Mouse (Mus musculus): ENCODE results near the gene Abhd4. TPM values are rescaled to one million over a fixed set of nuclear protein-coding genes. Genes with fewer than 3 reads are reported as not detected.
A peak's percentile ranks its signal among the peaks of the same experiment; 100 is the strongest.

Gene Abhd4
- polyA plus RNA-seq, 1 experiment from 2014 or later, result 42.1 TPM

DNA sequence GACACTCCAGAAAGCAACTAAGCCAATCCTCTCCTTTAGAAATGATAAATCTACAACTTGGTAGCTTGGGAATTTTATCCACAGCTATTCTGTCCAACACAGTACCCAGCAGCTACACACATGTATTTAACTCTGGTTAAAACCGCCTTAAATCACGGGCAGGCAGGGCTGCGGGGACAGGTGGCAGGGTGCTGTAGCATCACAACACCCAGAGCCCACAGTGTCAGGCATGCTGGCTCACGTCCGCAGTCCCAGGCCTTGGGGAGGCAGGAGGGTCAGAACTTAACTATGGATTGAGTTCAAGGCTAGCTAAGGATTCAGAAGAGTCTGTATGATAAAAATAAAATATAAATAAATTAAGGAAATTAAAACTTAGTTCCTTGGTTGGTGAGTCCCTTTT lies 17.1 kb upstream of the Abhd4 start:
- Histone ChIP-seq H3K27ac (ENCODE audit: low read depth) (no peak overlapping the region), H3K4me1 (ENCODE audit: insufficient read depth) (peaks cover 11% of the 10 kb centered on the region; the same call in 1 of the 2 replicates), H3K4me2 (no peak overlapping the region), H3K27me3 (ENCODE audit: insufficient read depth, low read length) (no peaks in the 10 kb centered on the region), H3K9ac (no peak overlapping the region), H3K9me3 (ENCODE audit: low read depth, low read length) (no peaks in the 10 kb centered on the region), H3K36me3 (ENCODE audit: insufficient read depth) (peaks cover 52% of the 10 kb centered on the region), H3K4me3 (ENCODE audit: low read depth, low read length) (no peak overlapping the region)
- DNase-seq, result no peak
- no peak for ATAC-seq (ENCODE audit: insufficient read depth)
- WGBS, result 87% methylated on average over 5 of the region's 5 CpGs
- no peak for TF ChIP-seq CTCF (IDR thresholded peaks at IDR 0.05; ENCODE audit: low read depth)

DNA sequence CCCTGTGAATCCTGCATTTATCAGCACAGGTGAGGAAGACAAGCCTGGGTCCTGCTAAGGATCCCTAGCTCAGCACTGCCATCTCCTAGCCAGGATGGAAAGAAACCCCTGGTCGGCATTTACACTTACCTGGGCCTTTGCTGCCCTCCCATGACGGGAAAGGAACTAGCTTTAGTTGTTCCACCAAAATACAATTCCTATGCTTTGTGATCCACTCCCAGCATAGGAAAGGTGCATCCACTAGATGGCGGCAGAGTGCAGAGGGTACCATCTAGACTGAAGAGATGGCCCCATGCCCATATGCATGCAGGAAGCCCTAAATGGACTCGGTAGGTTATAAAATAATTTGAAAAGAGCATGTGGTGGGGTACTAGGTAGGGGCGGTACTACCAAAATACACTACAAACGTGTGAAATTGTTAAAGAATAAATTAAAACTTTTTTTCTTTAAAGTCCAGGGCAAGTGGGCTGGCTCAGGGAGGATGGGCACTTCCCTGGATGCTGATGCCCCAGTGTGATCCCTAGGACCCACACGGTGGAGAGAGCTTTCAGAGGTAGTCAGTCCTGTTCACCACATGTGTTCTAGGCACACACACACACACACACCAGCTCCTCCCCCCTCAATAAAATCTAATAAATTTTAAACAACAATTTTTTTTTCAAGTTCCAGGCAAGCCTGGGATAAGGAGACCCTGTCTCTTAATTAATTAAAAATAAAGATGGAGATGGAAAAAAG lies 14.8 kb upstream of the Abhd4 start:
- DNase-seq (peak; percentile 93), ATAC-seq (ENCODE audit: insufficient read depth) (peak; percentile 59)
- no peak overlapping the region for H3K27ac ChIP-seq (ENCODE audit: low read depth)
- WGBS, result 15% methylated on average over 7 of the region's 7 CpGs
- H3K4me1 ChIP-seq (ENCODE audit: insufficient read depth), result peaks cover 2% of the 10 kb centered on the region; the same call in 1 of the 2 replicates
- H3K27me3 ChIP-seq (ENCODE audit: insufficient read depth, low read length), result no peaks in the 10 kb centered on the region
- no peaks in the 10 kb centered on the region for H3K9me3 ChIP-seq (ENCODE audit: low read depth, low read length)
- no peak overlapping the region for H3K9ac ChIP-seq
- no peak overlapping the region for H3K4me3 ChIP-seq (ENCODE audit: low read depth, low read length)
- peak; percentile 93 for TF ChIP-seq CTCF (IDR thresholded peaks at IDR 0.05; ENCODE audit: low read depth)
- H3K36me3 ChIP-seq (ENCODE audit: insufficient read depth), result peaks cover 59% of the 10 kb centered on the region
- H3K4me2 ChIP-seq, result no peak overlapping the region

DNA sequence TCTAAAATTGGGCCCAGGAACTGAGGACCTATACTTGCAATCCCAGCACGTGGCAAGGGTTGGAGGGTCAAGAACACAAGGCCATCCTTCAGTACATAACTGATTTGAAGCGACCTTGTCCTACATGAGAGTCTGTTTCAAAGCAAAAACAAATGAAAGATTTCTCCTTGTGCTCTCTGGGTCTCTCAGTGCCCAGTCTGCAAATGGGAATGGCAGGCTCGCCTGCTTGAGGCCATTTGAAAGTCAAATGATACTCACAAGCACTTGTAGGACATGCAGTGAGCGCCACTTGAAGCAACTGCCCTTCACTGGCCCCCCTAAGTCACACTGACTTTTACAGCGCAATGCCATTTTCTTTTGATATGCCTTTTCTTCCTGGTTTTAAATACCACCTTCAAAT lies 13.4 kb upstream of the Abhd4 start:
- Histone ChIP-seq H3K36me3 (ENCODE audit: insufficient read depth) (peaks cover 49% of the 10 kb centered on the region), H3K9me3 (ENCODE audit: low read depth, low read length) (no peaks in the 10 kb centered on the region), H3K4me1 (ENCODE audit: insufficient read depth) (no peaks in the 10 kb centered on the region), H3K4me2 (no peak overlapping the region), H3K27me3 (ENCODE audit: insufficient read depth, low read length) (no peaks in the 10 kb centered on the region), H3K27ac (ENCODE audit: low read depth) (no peak overlapping the region), H3K9ac (no peak overlapping the region), H3K4me3 (ENCODE audit: low read depth, low read length) (no peak overlapping the region)
- ATAC-seq (ENCODE audit: insufficient read depth) (no peak), DNase-seq (no peak)
- 82% methylated on average over 5 of the region's 5 CpGs for WGBS
- no peak for TF ChIP-seq CTCF (IDR thresholded peaks at IDR 0.05; ENCODE audit: low read depth)

DNA sequence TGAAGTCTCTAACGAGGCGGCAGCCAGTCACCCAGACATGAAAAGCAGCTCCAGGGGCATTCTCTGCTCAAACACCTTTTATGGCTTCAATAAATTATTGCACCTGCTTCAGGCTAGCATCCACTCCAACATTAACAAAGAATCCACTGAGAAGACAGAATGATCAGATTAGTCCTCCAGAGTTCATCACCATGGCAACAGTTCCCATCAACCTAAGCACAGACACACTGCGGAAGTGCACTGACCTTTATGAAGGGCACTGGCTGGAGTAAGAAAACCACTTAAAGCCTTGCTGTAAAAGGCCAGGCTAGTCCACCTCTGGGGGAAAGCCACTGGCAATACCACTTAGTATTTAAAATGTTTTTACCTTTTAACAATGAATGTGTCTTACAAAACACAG lies 9.8 kb upstream of the Abhd4 start:
- DNase-seq (no peak), ATAC-seq (ENCODE audit: insufficient read depth) (no peak)
- Histone ChIP-seq H3K36me3 (ENCODE audit: insufficient read depth) (peaks cover 45% of the 10 kb centered on the region), H3K27me3 (ENCODE audit: insufficient read depth, low read length) (no peaks in the 10 kb centered on the region), H3K9ac (no peak overlapping the region), H3K4me1 (ENCODE audit: insufficient read depth) (peaks cover 5% of the 10 kb centered on the region; the same call in 1 of the 2 replicates), H3K4me2 (no peak overlapping the region), H3K9me3 (ENCODE audit: low read depth, low read length) (no peaks in the 10 kb centered on the region), H3K27ac (ENCODE audit: low read depth) (no peak overlapping the region), H3K4me3 (ENCODE audit: low read depth, low read length) (no peak overlapping the region)
- TF ChIP-seq CTCF (IDR thresholded peaks at IDR 0.05; ENCODE audit: low read depth), result no peak
- WGBS, result 61% methylated on average over 3 of the region's 3 CpGs

DNA sequence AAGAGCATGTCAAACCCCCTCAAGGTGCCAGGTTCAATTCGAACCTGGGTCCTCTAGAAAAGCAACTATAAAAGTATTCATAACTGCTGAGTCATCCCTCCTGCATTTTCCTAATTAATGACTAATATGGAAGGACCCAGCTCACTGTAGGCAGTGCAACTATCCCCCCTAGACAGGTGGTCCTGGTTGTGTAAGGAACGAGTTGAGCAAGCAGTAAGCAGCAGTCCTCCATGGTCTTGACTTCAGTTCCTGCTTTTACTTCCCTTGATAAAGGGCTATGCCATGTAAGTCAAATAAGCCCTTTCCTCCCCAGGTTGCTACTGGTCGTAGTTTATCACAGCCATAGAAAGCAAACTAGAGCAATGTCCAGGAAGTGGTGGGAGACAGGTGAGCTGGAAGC lies 7.8 kb upstream of the Abhd4 start:
- H3K4me3 ChIP-seq (ENCODE audit: low read depth, low read length), result no peak overlapping the region
- 88% methylated on average over 3 of the region's 3 CpGs for WGBS
- no peak for DNase-seq
- no peak overlapping the region for H3K9ac ChIP-seq
- H3K27ac ChIP-seq (ENCODE audit: low read depth), result no peak overlapping the region
- peaks cover 12% of the 10 kb centered on the region; the same call in 1 of the 2 replicates for H3K4me1 ChIP-seq (ENCODE audit: insufficient read depth)
- ATAC-seq (ENCODE audit: insufficient read depth), result no peak
- no peak for TF ChIP-seq CTCF (IDR thresholded peaks at IDR 0.05; ENCODE audit: low read depth)
- peaks cover 32% of the 10 kb centered on the region for H3K36me3 ChIP-seq (ENCODE audit: insufficient read depth)
- H3K9me3 ChIP-seq (ENCODE audit: low read depth, low read length), result no peaks in the 10 kb centered on the region
- no peak overlapping the region for H3K4me2 ChIP-seq
- no peaks in the 10 kb centered on the region for H3K27me3 ChIP-seq (ENCODE audit: insufficient read depth, low read length)

DNA sequence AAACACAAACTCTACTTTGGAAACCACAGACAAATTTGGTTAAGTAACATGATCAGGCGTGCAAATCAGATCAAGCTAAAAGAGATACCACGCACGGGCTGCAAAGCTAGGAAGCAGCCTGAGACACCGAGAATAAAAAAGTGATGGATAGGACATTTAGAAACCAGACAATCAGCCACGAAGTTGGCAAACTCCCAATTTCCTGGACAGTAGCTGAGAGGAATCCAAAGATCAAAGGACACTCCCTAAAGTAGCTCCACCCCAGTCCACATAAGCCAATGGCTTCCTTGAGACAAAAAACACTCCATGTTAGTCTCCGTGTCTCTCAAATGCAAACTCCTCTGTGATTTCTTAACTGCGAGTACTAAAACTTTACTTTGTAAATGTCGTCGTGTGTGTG lies 4.7 kb upstream of the Abhd4 start:
- Histone ChIP-seq H3K27me3 (ENCODE audit: insufficient read depth, low read length) (no peaks in the 10 kb centered on the region), H3K9me3 (ENCODE audit: low read depth, low read length) (no peaks in the 10 kb centered on the region), H3K9ac (0 out of 2 replicates have a peak overlapping the region, but pooled peaks have one; percentile 9), H3K27ac (ENCODE audit: low read depth) (no peak overlapping the region), H3K36me3 (ENCODE audit: insufficient read depth) (peaks cover 17% of the 10 kb centered on the region; the same call in 1 of the 2 replicates), H3K4me1 (ENCODE audit: insufficient read depth) (peaks cover 20% of the 10 kb centered on the region), H3K4me3 (ENCODE audit: low read depth, low read length) (0 out of 2 replicates have a peak overlapping the region, but pooled peaks have one; percentile 2), H3K4me2 (peak overlapping the region; percentile 25; the same call in 1 of the 2 replicates)
- TF ChIP-seq CTCF (IDR thresholded peaks at IDR 0.05; ENCODE audit: low read depth), result no peak
- DNase-seq (peak; percentile 84), ATAC-seq (ENCODE audit: insufficient read depth) (no peak)
- WGBS, result 31% methylated on average over 9 of the region's 9 CpGs

DNA sequence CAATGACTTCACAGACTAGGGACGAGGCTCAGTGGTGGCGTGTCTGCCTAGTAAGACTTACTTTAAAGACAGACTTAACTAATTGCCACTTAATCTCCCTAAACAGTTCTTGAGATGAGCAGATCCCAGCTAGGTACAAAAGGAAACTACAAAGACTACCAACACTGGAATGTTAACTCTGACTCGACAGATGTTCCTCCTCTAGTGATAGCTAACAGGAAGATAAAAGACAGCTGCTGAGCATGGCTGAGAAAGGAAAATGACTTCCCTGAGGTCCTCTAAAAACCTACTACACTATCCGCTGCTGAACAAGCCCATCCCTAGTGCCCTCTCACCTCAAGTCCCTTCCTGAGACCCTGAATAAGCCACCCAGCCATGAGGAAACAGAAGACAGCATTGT lies 3.9 kb upstream of the Abhd4 start:
- WGBS, result 35% methylated on average over 4 of the region's 4 CpGs
- no peak overlapping the region for H3K9ac ChIP-seq
- H3K36me3 ChIP-seq (ENCODE audit: insufficient read depth), result peaks cover 13% of the 10 kb centered on the region; the same call in 1 of the 2 replicates
- ATAC-seq (ENCODE audit: insufficient read depth) (no peak), DNase-seq (peak; percentile 55)
- peak overlapping the region; percentile 25 for H3K4me2 ChIP-seq
- H3K4me3 ChIP-seq (ENCODE audit: low read depth, low read length), result no peak overlapping the region
- H3K4me1 ChIP-seq (ENCODE audit: insufficient read depth), result peaks cover 20% of the 10 kb centered on the region
- TF ChIP-seq CTCF (IDR thresholded peaks at IDR 0.05; ENCODE audit: low read depth), result no peak
- H3K27ac ChIP-seq (ENCODE audit: low read depth), result peak overlapping the region; percentile 61; the same call in 1 of the 2 replicates
- H3K27me3 ChIP-seq (ENCODE audit: insufficient read depth, low read length), result no peaks in the 10 kb centered on the region
- no peaks in the 10 kb centered on the region for H3K9me3 ChIP-seq (ENCODE audit: low read depth, low read length)

Data from lung, embryonic 14.5 days (tissue).